Mouse (Mus musculus) CH12.LX (cell line): Measurements from ENCODE around the gene Il17ra.

Experiments
- CTCF ChIP-seq, 2 experiments: IDR thresholded peaks in 1 of 2; conservative IDR thresholded peaks in 1 of 2; 2 replicates each; pipeline ENCODE4 v1.5.1; 2011 to 2012; ENCODE audit warnings: low read depth in 2 of 2, low read length in 2 of 2, improper control_type of control experiment in 1 of 2, inconsistent platforms in 1 of 2, mild to moderate bottlenecking in 1 of 2, moderate library complexity in 1 of 2
- MAFK ChIP-seq: IDR thresholded peaks from 2 replicates; pipeline ENCODE4 v1.6.1; 2011; ENCODE audit warnings: low read length, improper control_type of control experiment; ENCODE audit not compliant: insufficient replicate concordance

DNA sequence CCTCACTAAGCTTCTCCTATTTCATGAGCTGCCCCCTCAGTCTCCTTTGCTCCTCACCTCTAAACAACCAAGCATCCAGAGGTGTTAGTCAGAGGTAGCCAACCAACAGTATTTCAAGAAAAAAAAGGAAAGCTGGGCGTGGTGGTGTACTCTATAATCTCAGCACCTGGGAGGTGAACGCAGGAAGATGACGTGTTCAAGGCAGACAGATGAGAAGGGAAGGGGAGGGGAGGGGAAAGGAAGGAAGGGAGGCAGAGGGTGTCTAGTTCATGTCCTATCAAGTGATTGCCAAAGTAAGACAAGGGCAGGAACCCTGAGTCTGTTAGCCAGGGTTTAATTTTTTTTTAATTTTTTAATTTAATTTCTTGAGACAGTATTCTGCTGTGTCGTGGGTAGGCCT lies 45.6 kb downstream of the Il17ra start:
- no peak for TF ChIP-seq CTCF (conservative IDR thresholded peaks at IDR 0.05 in 1 of 2, IDR thresholded peaks at IDR 0.05 in 1 of 2; ENCODE audit: low read depth in 2 of 2, low read length in 2 of 2)
- TF ChIP-seq MAFK = no peak
